Mouse (Mus musculus) brain, embryonic 18.5 days (tissue): Measurements from ENCODE around the gene Pde4c.

Experiments
- DNase-seq: peaks from one replicate; pipeline ENCODE4 v3.0.0-alpha.2; 2012; ENCODE audit warnings: low read depth, low spot score

Pde4c gene

DNA sequence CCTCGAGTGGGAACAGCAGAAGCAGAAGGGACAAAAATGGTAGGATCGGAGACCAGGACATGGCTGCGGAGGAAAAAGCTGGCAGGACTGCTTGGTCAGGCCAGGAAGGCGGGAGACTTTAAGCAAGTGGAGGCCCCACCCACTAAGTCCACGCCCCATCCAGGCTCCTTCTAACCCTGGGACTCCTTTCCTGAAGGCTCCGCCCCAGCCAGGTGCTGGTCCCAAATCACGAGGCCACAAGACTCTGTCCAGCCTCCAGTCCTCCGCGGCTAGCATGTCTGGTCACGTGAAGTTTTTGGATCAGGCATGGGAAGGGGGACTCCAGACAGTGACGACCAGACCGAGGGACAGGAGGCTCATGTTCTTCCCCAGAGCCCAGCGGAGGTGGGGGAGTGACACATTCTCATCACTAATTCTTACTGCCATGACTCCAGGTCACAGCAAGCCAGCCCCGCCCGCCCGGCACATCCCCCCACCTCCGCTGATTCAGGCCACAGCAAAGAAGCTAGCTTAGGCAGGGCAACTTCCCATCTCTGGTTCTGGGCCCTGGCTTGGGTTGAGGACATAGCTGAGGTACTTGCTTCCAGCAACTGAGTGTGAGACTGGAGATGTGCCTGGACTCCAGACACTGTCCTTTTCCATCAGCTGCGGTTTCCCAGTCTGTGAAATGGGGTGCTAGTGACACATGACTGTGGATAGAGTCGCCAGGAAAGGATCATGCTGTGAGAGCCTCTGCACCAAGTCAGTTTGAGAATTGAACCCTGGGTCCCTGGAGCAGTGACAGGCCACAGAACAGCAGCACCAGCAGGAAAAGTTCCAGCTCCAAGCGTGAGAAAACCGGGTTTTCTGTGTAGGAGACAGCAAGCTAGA is 43.3 kb downstream of the Pde4c start:
- DNase-seq, result no peak

DNA sequence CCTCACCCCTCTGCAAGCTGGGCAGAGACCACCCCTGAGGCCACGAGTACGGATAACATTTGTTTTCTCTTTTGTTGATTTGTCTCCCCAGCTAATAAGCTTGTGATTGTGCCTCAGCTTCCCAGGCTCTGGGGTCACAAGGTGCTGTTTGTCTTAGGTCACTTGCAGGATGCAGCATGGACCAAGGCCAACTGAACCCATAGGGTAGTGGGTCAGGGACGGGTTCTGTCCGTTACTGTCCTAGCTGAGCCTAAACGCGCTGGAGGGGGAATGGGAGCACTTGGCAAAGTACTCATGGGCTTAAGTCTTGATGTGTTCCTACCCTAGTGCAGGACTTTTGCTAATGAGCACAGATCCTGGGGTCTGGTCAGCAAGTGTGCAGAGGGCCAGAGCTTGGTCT is 44.0 kb downstream of the Pde4c start:
- DNase-seq, result no peak

DNA sequence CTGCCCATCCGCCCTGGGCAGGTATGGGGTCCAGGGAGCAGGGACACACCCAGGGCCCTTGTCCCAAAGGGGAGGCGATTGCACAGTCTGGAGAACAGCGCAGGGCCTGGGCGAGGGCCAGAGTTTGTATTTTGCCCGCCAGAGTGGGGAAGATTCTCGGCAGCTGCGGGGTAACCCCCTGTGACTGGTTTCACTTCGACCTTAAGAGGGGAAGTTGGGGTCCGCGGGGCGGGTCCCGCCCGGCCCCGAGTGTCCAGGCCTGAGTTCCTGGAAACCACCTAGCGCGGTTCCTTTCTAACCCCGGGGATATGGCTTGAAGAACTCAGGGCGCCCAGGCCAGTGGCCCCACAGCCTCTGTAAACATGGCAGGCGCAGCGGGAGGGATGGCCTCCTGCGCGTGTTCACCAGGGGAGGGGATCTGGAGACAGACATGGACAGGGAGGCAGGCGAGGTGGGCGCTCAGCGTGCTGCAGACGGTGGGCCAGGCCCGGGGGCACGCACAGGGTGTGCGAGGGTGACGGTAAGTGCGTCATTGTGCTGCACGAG is 44.8 kb downstream of the Pde4c start:
- no peak for DNase-seq

DNA sequence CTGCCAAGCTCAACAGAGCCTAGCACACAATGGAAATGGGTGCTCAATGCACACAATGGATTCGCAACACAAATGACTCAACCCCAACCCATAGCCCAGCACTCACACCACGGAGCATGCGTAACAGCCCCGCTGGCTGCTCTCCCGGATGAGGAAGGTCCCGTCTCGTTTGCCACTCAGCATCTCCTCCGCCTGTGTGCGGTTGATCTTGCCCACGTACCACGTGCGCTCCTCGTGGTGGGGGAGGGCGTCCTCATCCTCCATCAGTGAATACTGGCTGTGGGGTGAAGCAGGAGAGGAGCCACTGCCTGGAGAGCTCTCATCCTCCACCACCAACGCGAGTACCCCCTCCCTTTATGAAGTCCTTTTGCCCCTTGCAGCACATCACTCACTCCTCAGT is 45.4 kb downstream of the Pde4c start:
- DNase-seq, result no peak

DNA sequence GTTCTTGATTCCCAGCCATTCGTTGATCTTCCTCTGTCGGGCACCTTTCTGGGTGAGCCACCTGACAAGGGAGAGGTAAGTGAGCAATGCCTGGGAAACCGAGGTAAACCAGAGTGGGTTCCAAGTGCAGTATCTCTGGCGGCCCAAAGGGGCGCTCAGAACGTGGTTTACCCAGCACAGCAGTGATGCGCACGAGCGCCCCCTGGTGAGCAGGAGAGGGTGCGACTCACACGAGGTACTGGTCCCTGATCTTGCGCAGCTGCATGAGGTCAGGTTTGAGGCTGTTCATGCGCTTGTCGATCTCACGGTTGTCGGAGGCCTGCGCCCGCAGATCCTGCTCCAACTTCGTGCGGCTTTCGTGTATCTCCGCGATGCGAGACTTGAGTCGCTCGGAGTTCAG is 45.8 kb downstream of the Pde4c start:
- DNase-seq, result peak; percentile 71

DNA sequence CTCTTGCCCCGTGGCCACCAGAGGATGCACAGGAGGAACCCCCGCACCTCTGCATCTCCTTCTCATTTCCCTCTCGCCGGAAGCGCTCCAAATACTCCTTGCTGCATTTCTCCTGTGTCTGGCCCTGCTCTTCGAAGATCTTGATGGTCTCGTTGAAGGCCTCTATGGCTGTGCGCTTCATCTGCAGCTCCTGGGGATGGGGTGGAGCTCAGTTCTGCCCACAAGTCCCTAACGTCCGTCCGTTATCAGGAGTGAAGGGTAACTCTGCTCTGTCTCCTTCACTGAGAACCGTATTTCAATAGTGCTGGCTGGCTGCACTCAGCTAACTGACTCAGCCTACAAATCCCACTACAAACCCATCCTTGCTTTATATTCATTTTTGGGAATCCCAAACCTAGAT is 46.3 kb downstream of the Pde4c start:
- no peak for DNase-seq

DNA sequence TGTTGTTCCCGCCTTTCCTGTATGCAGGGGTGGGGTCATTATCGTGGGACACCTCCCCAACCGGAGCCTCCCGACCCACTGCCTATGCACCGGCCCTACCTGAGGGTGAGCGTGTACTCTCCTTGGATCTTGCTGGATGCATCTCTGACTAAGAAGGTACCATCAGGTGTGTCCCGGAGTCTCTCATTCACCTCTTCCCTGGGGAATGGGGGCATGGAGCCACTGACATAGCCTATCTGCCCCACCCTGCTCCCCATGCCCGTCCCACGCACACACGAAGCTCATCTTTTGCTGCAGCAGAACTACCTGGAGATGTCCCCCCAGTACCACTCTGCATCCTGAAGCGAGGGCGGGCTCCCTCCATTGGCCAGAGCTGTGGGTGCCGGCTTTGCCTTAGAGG is 47.2 kb downstream of the Pde4c start:
- no peak for DNase-seq

DNA sequence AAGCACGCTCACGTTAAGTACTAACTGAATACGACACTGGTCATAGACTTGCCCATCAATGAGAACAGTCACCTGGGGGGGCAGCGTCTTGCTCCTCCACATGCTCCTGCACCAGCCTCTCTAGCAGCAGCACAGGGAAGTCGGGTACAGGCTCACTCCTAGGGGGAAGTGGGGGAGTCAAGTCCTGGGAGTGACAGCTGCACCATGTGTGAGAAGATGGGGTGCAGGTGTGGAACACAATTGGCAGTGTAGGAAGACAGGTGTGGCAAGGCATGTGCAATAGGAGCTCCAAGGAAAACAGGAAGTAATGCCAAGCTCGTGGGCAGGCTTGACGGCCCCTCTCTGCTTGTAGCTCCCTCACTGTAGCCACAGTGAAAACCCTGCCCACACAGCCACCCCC is 47.7 kb downstream of the Pde4c start:
- no peak for DNase-seq

DNA sequence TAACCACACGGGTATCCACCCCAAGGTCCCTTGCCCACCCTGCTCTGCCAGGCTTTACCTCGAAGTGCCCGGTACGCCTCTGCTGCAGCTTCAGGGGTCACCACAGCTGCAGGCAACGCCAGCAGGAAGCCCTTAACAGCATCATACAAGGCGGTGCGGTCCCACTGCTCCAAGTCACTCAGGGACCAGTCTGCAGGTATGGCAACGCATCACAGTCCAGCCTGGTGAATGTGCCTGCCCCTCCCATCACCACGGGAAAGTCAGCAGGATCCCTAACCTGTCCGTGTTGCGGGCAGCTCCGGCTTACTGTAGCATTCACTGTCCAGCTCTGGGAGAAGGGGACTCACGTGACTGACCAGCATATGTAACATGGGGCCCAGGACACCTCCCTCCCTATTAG is 48.6 kb downstream of the Pde4c start:
- no peak for DNase-seq

DNA sequence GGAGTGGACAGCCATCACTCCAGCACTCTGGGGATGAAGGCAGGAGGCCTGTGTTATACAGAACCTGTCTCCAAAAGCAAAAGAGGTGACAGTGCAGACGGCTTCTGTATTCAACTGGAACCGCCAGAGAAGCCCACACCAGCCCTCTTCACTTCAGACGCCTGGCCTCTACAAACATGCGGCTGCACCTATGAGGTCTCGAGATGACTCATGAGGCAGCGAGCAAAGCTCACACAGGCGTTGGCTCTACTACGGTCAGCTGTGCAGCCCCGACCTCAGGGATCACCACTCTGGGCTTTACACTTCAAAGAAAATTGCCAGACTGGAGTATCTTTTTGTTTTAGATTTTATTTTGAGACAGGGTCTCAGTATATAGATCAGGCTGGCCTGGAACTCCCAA is 49.4 kb downstream of the Pde4c start:
- DNase-seq, result no peak

DNA sequence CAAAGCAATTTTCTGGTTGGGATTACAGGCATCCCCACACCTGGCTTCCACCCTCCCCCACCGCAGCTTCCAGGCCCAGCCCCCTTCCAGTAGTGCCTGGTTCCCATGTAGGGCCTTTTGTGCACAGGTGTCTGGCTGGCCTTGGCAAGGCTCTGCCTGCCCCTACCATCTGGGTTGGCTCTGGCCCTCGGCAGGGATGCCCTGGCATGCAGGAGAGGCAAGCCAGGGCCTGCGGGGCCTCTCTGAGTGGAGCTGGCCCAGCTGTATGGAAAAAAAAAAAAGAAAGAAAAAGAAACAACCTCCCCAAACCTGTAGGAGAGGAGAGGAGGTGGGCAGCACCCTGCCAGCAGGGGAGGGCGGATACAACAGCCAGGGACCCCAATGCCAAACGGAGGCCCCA is 49.9 kb downstream of the Pde4c start:
- DNase-seq, result no peak

DNA sequence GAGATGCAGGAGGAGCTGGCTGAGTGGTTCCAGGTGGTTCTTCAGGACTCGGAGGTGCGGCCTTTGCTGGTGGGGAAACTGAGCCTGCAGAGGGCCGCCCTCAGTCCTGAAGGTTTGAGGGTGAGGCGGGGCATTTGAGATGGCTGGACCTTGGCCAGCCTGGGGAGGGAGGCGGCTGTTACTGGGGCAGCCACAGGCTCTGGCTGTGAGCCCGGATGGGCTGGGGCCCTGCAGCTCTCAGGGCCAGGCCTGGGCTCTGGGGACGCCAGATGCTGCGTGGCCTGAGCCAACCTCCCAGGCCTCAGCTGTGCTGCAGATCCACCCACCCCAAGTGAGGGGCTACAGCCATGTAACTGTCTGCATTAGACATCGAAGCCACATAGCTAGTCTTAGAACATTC is 50.3 kb downstream of the Pde4c start:
- no peak for DNase-seq

DNA sequence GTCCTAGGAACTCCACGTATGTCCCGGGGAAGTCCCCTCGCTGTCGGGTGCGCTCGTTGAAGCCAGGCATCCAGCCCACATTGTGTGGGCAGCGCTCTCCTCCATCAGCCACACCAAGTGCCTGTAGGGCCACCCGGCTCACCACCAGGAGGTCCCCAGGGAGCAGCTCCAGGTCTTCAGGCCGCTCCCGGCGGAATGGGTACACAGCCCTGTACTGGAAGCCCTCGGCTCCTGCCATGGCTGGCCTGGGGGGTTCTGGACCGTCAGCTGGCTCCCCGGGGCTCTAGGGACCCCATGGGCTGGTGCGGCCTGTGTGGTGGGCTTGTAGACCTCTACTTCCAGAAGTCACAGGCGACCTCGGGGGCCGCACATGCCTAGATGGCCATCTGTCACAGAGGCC is 51.2 kb downstream of the Pde4c start:
- DNase-seq, result no peak

DNA sequence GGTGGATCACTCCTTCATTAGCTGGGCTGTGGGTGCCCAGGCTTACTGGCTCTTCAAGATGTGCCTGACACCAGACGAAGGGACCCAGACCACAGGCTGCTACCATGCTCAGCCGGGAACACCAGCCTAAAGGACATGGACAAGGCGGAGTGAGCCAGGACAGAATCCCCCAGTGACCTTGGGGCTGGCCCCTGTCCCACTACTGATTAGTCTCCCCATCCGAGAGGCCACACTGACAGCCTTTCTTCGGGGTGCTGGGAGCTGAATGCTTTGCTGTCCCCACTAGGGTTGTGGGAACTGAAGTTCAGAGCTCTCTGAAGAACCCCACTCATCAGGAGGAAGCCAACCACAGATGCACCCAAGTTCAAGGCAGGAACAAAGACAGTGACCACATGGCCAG is 51.7 kb downstream of the Pde4c start:
- no peak for DNase-seq

DNA sequence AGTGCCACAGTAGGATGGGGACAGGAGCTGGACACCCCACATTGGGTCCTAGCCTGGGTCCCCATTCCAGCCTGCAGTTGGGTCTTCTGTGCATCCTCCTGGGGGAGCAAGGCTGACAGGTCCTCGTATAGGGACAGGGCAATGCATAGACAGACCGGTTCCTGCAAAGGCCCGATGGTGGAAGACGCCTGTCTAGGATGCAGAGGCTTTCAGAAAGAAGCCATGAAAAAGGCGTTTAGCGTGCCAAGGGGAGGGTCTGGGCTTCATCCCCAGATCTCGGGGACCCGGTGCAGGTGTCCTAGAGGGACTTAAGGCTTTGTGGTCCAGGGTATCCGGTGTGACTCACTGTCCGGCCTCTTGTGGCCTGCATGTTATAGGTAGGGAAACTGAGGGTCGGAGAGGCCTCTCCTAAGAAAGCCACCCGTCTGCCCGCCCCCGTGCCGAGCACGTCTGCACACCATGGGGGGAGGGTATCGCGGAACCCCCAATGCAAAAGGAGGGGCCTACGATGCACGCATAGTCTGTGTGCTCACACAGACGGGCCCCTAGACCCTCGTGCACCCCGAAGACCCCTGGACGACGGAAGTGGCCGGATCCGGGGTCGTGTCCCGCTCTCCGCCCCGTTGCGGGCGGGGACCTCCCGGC is 52.5 kb downstream of the Pde4c start:
- DNase-seq, result no peak

DNA sequence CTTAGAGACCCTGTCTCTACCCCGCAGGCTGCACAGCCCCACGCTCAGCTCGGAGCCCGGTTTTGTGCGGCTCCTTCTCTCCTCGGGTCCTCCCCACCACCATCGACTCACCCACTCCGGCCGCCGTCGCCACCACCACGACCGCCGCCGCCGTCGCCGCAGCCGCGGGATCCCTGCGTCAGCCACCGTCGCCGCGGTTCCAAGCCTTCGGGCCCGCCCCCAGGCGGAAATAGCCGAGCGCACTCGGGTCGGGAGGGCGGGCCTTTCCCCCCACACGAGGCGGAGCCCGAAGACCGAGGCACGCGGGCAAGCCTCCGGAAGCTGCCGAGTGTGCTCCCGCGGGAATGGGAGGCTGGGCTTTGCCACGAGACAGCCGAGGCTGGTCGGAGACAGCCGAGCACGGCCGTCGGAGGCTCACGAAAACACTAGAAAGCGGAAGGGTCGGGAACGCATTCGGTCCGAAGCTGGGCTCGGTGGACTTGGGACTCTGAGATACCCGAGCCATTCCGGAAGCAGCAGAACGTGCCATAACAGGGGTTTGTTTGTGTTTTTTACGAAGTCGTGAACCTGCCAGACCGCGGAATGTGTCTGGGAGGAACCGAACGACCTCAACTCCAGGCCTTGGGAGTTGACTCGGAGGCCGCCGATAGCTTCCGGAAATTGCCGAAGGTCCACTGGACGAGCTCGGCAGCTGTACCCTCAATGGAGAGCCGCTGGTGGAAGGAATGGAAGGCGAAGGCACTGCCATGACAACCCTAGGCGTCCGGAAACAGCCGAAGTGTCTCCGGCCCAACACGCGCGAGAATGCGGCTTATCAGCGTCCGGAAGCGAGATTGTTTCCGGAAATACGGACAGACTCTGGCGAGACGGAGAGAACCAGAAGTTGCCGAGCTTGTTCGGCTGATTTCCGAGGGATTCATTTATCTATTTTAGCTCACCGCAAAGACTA is 53.2 kb downstream of the Pde4c start, which contains the start of gene Pik3r2:
TSS of gene Pik3r2 (minus strand) at position 218 of the 949 bp plus-strand sequence.
- peak; percentile 95 for DNase-seq

DNA sequence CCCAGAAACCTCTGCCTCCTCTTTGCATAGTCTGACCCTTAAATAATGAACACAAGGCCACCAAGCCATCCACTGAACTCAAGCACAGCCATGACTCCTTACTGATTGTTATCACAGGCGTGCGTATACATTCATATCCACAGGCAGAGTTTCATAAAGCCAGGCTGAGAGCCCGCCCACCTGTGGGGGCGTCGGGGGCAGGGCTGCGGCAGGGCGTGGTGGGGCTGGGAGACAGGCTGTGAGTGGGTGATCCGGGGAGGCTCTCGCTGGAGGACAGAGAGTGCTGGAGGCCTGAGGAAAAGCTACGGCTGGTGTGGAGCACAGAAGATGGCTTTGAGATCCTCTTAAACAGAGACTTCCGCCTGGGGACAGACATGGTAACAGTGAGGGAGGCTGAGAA is 56.6 kb downstream of the Pde4c start:
- no peak for DNase-seq

DNA sequence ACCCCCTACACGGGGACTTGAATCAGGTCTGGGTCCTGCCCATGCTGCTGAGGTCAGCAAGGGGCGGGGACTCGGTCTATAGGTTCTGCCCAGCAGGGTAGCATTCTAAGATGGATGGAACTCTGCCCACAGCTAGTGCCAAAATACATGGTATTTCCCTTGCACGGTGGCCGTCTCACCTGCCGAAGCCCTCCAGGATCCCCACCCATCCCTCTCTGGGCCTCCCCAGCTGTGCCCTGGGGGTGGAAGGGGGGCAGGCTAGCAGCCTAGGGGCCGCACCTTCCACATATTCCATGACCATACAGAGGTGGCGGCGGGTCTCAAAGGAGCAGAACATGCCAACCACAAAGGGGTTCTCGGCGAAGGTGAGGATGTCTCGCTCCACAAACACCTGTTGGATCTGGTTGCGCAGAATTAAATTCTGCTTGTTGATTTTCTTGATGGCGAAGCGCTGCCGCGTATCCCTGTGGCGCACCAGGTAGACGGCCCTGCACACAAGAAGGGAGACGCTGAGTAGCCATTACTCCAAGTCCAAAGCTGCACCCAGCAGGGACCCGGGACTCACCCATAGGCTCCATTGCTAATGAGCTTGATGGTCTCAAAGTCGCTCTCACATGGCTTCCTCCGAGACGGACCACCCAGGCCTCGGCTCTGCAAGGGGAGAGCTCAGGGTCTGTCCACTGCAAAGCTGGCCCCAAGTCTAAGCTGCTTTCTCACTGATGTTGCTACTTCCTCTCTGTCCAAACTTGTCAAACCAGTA is 63.0 kb downstream of the Pde4c start:
- no peak for DNase-seq

DNA sequence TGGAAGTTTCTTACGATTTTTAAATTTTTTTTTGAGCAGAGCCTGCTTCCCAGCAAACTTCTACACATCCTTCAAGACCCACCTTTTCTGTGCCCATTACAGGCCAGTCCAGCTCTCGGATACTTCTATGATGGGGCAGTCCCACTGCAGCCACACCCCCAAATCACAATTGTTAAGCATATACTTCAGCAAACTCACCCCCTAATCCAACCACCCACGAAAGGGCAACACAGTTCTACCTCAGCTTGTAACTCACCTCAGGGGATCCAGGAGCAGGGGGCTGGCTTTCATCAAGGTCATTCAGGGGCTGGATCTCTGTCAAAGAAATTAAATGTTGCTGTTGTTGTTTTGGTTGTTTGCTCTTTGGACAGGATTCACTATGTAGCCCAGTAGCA is 63.5 kb downstream of the Pde4c start:
- no peak for DNase-seq

DNA sequence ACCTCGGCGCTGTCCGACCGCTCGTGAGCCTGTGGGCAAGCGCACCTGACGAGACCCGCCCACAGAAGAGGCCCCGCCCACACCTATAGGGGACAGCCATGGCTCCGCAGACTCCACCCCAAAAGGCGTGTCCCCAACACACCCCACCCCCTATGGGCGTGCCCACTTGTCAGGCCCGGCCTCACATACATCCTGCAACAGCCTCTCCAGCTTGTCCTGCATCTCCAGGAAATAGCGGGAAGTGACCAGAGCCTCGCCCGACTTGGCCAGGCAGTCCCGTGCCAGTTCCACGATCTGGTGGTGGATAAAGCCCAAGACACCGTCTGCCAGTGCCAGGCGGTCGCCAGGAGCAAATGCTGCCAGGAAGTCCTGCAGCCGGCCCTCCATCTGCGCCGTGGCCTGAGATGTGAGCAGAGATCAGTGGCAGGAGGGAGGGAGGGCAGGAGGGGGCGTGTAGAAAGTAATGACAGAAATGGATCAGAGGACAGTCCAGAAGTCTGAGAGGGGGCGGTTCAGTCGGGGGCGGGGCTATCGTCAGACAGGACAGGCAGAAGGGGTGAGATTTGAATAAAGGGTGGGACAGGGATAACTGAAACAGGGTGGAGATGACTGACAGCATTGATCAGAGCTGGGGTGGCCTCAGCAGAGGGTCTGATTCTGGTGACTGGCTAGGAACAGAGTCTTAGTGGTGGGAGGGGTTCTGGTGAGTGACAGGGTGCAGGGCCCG is 64.6 kb downstream of the Pde4c start:
- DNase-seq, result no peak
